Mouse (Mus musculus) spleen, postnatal 10 days (tissue): ENCODE measurements around the gene AC124502.3.

ENCODE experiments used
- DNase-seq, 2 experiments: peaks; one replicate each; pipeline ENCODE4 v3.0.0; 2021 to 2022; ENCODE audit warnings: low spot score in 2 of 2

AC124502.3 gene

DNA sequence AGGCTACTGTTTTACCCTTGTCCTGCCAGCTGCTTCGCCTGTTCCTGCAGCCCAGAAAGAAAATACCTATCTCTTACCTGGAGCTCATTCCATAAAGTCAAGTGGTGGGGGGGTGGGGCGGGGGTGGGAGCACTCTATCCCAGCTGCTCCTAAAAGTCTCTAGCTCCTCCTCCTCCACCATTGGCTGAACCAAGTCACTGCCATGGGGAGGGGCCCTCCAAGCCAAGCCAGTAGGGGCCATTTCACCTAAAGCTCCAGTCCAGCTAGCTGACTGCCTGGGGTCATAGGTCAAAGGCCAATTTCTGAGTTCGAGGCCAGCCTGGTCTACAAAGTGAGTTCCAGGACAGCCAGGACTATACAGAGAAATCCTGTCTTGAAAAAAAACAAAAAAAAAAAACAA lies 6.0 kb upstream of the AC124502.3 start:
- DNase-seq: no peak

DNA sequence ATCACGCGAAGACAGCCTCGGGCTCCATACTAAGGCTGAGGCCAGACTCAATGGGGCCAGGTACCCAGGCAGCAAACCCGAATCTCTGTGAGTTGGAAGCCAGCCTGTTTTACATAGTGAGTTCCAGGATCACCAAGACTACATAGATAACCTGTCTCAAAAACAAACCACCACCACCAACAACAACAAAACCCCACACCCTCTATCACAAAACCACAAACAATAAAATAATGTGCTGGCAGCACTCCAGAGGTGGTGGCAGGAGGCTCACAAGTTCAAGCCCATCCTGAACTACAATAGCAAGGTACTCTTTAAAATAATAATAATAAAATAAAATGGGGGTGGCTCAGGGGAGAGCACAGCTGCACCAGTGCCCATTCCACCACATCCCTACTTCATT lies 2.1 kb upstream of the AC124502.3 start:
- DNase-seq: no peak

GRCm38 (mm10) chr19:5037678-5038571 lies 766 bp upstream of the AC124502.3 start:
- peak; percentile 35 to 63 for DNase-seq

DNA sequence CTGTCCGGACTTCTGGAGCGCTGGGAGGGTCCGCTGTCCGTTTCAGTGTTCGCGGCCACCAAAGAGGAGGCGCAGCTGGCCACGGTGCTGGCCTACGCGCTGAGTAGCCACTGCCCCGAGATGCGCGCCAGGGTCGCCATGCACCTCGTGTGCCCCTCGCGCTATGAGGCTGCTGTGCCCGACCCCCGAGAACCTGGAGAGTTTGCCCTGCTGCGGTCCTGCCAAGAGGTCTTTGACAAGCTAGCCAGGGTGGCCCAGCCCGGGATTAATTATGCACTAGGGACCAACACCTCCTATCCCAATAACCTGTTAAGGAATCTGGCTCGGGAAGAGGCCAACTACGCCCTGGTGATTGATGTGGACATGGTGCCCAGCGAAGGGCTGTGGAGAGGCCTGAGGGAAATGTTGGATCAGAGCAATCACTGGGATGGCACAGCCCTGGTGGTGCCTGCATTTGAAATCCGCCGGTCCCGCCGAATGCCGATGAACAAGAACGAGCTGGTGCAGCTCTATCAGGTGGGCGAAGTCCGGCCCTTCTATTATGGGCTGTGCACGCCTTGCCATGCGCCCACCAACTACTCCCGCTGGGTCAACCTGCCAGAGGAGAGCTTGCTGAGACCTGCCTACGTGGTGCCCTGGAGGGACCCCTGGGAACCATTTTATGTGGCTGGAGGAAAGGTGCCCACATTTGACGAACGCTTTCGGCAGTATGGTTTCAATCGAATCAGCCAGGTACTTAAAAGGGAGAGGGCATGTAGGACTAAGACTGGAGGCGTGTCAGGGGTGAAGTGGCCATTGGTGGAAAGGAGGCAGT lies 817 bp downstream of the AC124502.3 start:
- DNase-seq: no peak

GRCm38 (mm10) chr19:5040862-5041523 lies 2.3 kb downstream of the AC124502.3 start, which contains the start of gene Brms1:
Gene Brms1, plus strand, starts transcription at chr19:5041354.
- peak; percentile 79 to 92 for DNase-seq

- no peak for DNase-seq
These were observed 2.9 kb downstream of the AC124502.3 start for GRCm38 (mm10) chr19:5041588-5041987.

DNA sequence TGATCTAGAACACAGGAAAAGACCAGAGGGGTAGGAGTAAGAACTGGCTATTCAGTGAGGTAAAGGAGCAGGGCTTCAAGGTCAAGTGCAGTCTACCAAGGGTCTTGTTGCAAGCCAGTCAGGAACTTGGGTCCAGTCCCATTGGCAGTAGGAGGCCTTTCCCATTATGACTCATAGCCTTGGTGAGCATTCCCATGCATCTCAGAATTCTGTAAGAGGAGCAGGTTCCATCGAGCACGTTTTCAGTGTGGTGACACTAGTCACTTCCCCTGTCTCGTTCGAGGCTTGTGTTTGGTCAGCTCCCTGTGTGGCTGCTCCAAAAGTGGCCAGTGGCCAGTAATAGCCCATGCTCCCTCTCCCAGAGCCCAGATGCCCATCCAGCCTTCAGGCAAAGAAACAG lies 6.8 kb downstream of the AC124502.3 start:
- DNase-seq: no peak

GRCm38 (mm10) chr19:5048138-5049056 lies 9.7 kb downstream of the AC124502.3 start:
- no peak for DNase-seq

DNA sequence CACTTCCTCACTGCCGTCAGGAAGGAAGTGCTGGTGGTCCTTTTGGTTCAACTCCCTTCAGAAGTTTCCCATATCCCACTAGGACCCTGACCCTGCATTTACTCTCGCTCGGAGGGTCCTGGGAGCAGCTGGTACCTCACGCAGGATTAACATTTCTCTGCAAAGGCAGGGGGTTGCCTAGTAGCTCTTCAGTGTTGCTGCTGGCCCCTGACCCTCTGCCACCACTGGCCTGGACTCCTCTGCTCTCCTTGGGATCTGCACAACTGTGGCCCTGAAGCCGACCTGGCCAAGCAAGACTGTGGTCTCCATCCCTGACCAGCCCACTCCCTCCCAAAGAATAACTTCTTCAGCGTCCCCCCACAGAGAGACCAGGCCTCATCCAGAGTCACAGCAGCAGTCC lies 10.6 kb downstream of the AC124502.3 start:
- DNase-seq: no peak

DNA sequence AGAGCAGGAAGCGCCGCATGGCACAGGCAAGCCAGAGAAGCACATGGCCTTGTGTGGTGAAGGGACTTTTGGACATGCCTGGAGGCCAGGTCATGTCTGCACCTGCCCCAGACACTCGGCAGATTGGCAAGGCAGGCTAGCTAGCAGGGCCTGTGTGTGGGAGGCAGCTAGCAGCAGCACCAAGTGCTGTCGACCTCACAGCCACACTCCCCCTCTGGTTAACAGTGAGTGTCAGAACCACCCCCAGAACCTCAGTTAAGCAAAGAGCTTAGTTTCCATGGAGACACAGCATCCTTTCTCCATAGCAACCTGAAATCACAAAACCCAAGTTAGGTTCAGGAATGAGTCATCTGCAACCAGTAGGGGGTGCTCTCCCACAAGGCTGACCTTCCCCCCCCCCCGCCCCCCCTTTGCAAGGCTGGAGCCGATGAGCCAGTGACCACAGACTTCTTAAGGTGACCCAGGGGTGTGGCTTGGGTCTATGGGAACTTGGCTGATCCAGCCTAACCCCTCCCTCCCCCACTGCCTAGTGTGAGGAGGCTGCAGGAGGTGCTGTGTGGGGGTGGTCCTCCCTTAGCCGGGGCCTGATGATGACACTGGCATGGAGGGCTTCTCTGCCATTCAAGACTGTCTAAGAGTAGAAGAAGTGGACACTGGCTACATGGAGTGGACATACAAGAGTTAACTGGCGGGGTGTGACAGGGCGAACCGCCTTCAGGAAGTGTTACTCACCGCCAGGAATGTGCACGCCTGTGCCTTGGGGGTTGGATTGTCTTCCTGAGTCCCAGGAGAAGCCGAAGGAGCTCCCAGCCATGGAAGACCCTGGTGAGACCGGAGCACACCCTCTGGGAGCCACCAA lies 11.6 kb downstream of the AC124502.3 start, which contains the start of gene Rin1:
Rin1 (plus strand) TSS at position 435 of the 859 bp plus-strand sequence.
- peak in 1 of 2 experiments; percentile 46 for DNase-seq

GRCm38 (mm10) chr19:5051031-5051430 lies 12.3 kb downstream of the AC124502.3 start:
- no peak for DNase-seq

GRCm38 (mm10) chr19:5051515-5051914 lies 12.8 kb downstream of the AC124502.3 start:
- DNase-seq: no peak

- no peak for DNase-seq
These were observed 13.6 kb downstream of the AC124502.3 start for GRCm38 (mm10) chr19:5052166-5052822.

GRCm38 (mm10) chr19:5052853-5053252 lies 14.2 kb downstream of the AC124502.3 start:
- no peak for DNase-seq

DNA sequence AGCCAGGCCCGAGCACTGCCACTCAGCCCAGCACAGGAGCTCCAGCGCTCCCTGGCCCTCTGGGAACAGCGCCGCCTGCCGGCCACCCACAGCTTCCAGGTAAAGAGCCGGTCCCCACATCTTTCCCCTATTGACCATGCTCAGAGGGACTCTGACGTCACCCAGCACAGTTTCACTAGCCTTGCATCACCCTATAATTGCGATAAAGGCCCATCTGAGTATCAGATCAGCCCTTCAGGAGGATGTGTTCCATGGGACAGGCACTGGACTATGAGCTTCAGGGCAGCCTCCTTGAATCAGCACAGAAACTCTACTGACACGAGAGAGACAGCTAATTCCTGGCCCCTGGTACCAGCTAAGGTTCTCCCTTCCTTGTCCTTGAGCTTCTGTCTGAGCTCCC lies 15.2 kb downstream of the AC124502.3 start:
- peak; percentile 60 to 83 for DNase-seq

DNA sequence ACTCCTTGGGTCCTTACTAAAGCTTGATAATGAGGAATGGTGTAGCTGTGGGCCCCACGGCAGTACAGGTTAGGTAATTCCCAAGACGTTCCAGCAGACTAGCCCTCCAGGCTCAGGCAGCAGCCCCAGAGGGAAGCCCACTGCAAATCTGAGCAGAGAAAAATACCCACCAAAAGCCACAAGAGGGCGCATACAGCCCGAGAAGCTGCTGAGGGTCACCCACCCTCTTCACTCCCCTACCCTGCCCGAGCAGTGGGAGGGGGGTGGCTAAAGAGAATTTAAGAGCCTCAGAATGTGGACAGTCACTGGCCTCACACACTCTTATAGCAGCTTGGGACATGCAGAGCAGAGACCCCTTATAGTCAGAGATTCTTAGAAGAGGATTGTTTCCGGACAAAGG lies 17.6 kb downstream of the AC124502.3 start:
- no peak for DNase-seq

DNA sequence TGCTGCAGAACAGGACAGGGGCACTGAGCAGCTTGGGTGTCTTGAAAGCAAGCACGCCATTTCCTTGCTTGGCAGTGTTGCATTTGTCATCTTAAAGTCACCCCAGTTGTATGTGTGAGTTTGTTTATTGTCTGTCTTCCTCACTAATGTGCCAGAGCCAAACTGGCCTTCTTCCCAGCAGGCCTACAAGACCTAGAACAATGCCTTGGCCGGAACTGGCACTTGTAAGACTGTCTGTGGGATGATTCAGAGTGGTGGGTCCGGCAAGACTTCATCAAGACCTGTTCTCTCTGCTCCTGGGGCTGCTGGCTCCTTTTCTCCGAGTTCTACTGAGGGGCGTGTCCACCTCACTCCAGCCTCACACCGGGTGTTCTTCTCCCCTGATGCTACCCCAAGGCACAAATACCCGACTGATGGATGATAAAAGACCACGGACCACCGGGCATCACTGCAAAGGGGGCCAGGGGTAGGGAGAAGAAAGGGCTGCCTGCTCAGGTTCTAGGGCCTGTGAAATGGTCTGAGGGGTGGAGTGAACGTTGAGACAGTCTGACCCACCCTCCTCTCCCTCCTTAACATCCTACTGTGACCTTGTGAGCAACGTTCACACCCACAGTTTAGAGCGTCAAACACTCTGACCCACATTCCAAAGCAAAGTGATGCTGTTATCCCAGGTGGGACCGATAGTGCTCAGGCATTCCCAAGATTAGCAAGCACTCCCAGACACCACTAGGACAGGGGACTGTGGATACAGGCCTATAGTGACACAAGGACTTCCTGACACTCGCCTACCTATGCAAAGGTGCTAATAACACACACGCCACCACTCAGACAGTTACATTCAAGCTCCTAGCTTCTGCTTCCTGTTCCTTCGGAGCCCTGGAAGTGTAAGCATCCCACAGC lies 19.4 kb downstream of the AC124502.3 start:
- DNase-seq: no peak
